Mouse (Mus musculus) kidney, postnatal 0 days (tissue): ENCODE results near the gene Reck. TPM values are rescaled to one million over a fixed set of nuclear protein-coding genes. Genes with fewer than 3 reads are reported as not detected.
A peak's percentile ranks its signal among the peaks of the same experiment; 100 is the strongest.

Experiments used
- ATAC-seq: fragments of 200-750 bp; cut with Nextera tagmentation; replicated peaks from 2 replicates; pipeline ENCODE4 v1.8.0; 2017; ENCODE audit warnings: low read depth, moderate number of reproducible peaks, moderate TSS enrichment, moderate library complexity; ENCODE audit not compliant: low FRiP score
- DNase-seq: peaks from one replicate; pipeline ENCODE4 v3.0.0-alpha.2; 2016; ENCODE audit warnings: low spot score
- H3K27ac ChIP-seq: fragments of 300-500 bp; sonication (generic); 2 replicates; pipeline ENCODE4 v1.5.1; 2014; ENCODE audit warnings: mild to moderate bottlenecking
- H3K27me3 ChIP-seq: fragments of 300-500 bp; sonication (generic); 2 replicates; pipeline ENCODE4 v1.6.1; 2014; ENCODE audit warnings: low read length, mixed read lengths; ENCODE audit not compliant: insufficient read depth
- H3K36me3 ChIP-seq: fragments of 300-500 bp; sonication (generic); 2 replicates; pipeline ENCODE4 v1.6.1; 2014; ENCODE audit warnings: low read length, mixed read lengths; ENCODE audit not compliant: insufficient read depth
- H3K4me1 ChIP-seq: fragments of 300-500 bp; sonication (generic); replicated peaks from 2 replicates; pipeline ENCODE4 v1.6.1; 2014; ENCODE audit warnings: antibody characterized with exemption, low read length, mixed read lengths; ENCODE audit not compliant: insufficient read depth
- H3K4me2 ChIP-seq: fragments of 300-500 bp; sonication (generic); 2 replicates; pipeline ENCODE4 v1.6.1; 2014; ENCODE audit warnings: mild to moderate bottlenecking, low read length, moderate library complexity, mixed read lengths
- H3K4me3 ChIP-seq: fragments of 300-500 bp; sonication (generic); replicated peaks from 2 replicates; pipeline ENCODE4 v1.5.1; 2014; ENCODE audit warnings: low read depth, low read length
- H3K9ac ChIP-seq: fragments of 300-500 bp; sonication (generic); 2 replicates; pipeline ENCODE4 v1.6.1; 2014; ENCODE audit warnings: low read depth, low read length
- H3K9me3 ChIP-seq: fragments of 300-500 bp; sonication (generic); replicated peaks from 2 replicates; pipeline ENCODE4 v1.6.1; 2016; ENCODE audit warnings: low read length, inconsistent platforms, mixed read lengths
- CTCF ChIP-seq: IDR thresholded peaks from 2 replicates; pipeline ENCODE4 v1.5.1; 2016; ENCODE audit warnings: antibody characterized with exemption, low read depth, mild to moderate bottlenecking, moderate library complexity
- WGBS: fragments of 180-500 bp; shearing (Covaris S2); extraction: QIAGEN DNeasy Blood & Tissue Kit; methylation state at CpG from one replicate; pipeline ENCODE4 v1.1.7; 2014; 5-methylcytosine and 5-hydroxymethylcytosine counted together
- polyA plus RNA-seq: library from polyadenylated mRNA; unstranded; fragments of >200 nt; fragmentation: Nextera tagmentation; extraction: Ambion mirVana; gene quantifications from 2 replicates; pipeline ENCODE4 v1.2.1, GENCODE M21; 2015

Gene Reck
- polyA plus RNA-seq, 1 experiment from 2014 or later = 20.2 TPM

GRCm38 (mm10) chr4:43936749-43937674, 61.7 kb downstream of the Reck start:
- Histone ChIP-seq H3K4me2 (no peak overlapping the region), H3K9ac (no peak overlapping the region), H3K9me3 (no peaks in the 10 kb centered on the region), H3K36me3 (peaks cover 6% of the 10 kb centered on the region), H3K27ac (no peak overlapping the region), H3K4me3 (no peak overlapping the region), H3K4me1 (no peaks in the 10 kb centered on the region), H3K27me3 (no peaks in the 10 kb centered on the region)
- no peak for TF ChIP-seq CTCF
- DNase-seq = peak; percentile 4
- ATAC-seq = no peak
- 74% methylated on average over 14 of the region's 14 CpGs for WGBS

GRCm38 (mm10) chr4:43941315-43941714, 66.0 kb downstream of the Reck start:
- H3K9ac ChIP-seq = no peak overlapping the region
- H3K27me3 ChIP-seq = no peaks in the 10 kb centered on the region
- no peak overlapping the region for H3K27ac ChIP-seq
- no peak for TF ChIP-seq CTCF
- H3K9me3 ChIP-seq = no peaks in the 10 kb centered on the region
- WGBS = 95% methylated on average over 5 of the region's 5 CpGs
- no peak overlapping the region for H3K4me2 ChIP-seq
- ATAC-seq (no peak), DNase-seq (no peak)
- H3K4me1 ChIP-seq = no peaks in the 10 kb centered on the region
- no peak overlapping the region for H3K4me3 ChIP-seq
- H3K36me3 ChIP-seq = peaks cover 15% of the 10 kb centered on the region; the same call in 1 of the 2 replicates

- 93% methylated on average over 8 of the region's 8 CpGs for WGBS
- Histone ChIP-seq H3K4me2 (no peak overlapping the region), H3K27me3 (no peaks in the 10 kb centered on the region), H3K4me1 (no peaks in the 10 kb centered on the region), H3K9me3 (no peaks in the 10 kb centered on the region), H3K36me3 (peaks cover 15% of the 10 kb centered on the region; the same call in 1 of the 2 replicates), H3K4me3 (no peak overlapping the region), H3K9ac (no peak overlapping the region), H3K27ac (no peak overlapping the region)
- ATAC-seq (no peak), DNase-seq (no peak)
- TF ChIP-seq CTCF = no peak
Observed at GRCm38 (mm10) chr4:43942421-43942820, 67.1 kb downstream of the Reck start.

- H3K27ac ChIP-seq = no peak overlapping the region
Observed at GRCm38 (mm10) chr4:43947571-43947970, 72.2 kb downstream of the Reck start.

GRCm38 (mm10) chr4:43957292-43957845, 82.0 kb downstream of the Reck start, which contains the start of gene Glipr2:
Gene Glipr2 (plus strand): TSS chr4:43957401.
- peak; percentile 92 for DNase-seq
- no peaks in the 10 kb centered on the region for H3K36me3 ChIP-seq
- WGBS = under 1% methylated on average over 45 of the region's 45 CpGs
- no peaks in the 10 kb centered on the region for H3K27me3 ChIP-seq
- peak within 1 kb of the TSS; percentile 93 for H3K4me2 ChIP-seq
- peak; percentile 81 for ATAC-seq
- H3K9ac ChIP-seq = peak within 1 kb of the TSS; percentile 61
- peak within 1 kb of the TSS; percentile 57 for H3K4me3 ChIP-seq
- H3K27ac ChIP-seq = peak within 1 kb of the TSS; percentile 20
- no peaks in the 10 kb centered on the region for H3K9me3 ChIP-seq
- 0 out of 2 replicates have a peak, but pooled peaks cover 9% of the 10 kb centered on the region for H3K4me1 ChIP-seq
- peak; percentile 81 for TF ChIP-seq CTCF

More at GRCm38 (mm10) chr4:43947571-43947970, 72.2 kb downstream of the Reck start:
- DNase-seq (no peak), ATAC-seq (no peak)
- Histone ChIP-seq H3K27me3 (no peaks in the 10 kb centered on the region), H3K9ac (no peak overlapping the region), H3K9me3 (no peaks in the 10 kb centered on the region), H3K4me3 (no peak overlapping the region), H3K4me1 (no peaks in the 10 kb centered on the region), H3K4me2 (no peak overlapping the region), H3K36me3 (peaks cover 5% of the 10 kb centered on the region; the same call in 1 of the 2 replicates)
- WGBS = 97% methylated on average over 2 of the region's 2 CpGs
- no peak for TF ChIP-seq CTCF

GRCm38 (mm10) chr4:43957846-43958461, 82.6 kb downstream of the Reck start:
- Histone ChIP-seq H3K27ac (peak overlapping the region; percentile 20), H3K4me1 (0 out of 2 replicates have a peak, but pooled peaks cover 9% of the 10 kb centered on the region), H3K4me3 (peak overlapping the region; percentile 57), H3K9ac (peak overlapping the region; percentile 61), H3K27me3 (no peaks in the 10 kb centered on the region), H3K4me2 (peak overlapping the region; percentile 93), H3K36me3 (no peaks in the 10 kb centered on the region), H3K9me3 (no peaks in the 10 kb centered on the region)
- ATAC-seq = peak; percentile 52; the same call in 1 of the 2 replicates
- TF ChIP-seq CTCF = no peak
- WGBS = under 1% methylated on average over 26 of the region's 26 CpGs
- DNase-seq = peak; percentile 79
